Mouse (Mus musculus) brain, embryonic 14.5 days (tissue): Measurements from ENCODE around the gene Olfr463. TPM values are rescaled to one million over a fixed set of nuclear protein-coding genes. Genes with fewer than 3 reads are reported as not detected.

Experiments
- DNase-seq: peaks from one replicate; pipeline ENCODE4 v3.0.0-alpha.2; 2011; ENCODE audit warnings: low read depth
- CTCF ChIP-seq: fragments of 200-500 bp; IDR thresholded peaks from 2 replicates; pipeline ENCODE4 v1.5.1; 2012; ENCODE audit warnings: inconsistent platforms, mild to moderate bottlenecking, moderate library complexity, borderline replicate concordance; ENCODE audit not compliant: insufficient read depth, insufficient read length; ENCODE audit errors: extremely low read depth
- POLR2A ChIP-seq: fragments of 200-500 bp; IDR thresholded peaks from 2 replicates; pipeline ENCODE4 v1.6.1; 2012; ENCODE audit warnings: mild to moderate bottlenecking, inconsistent platforms, borderline replicate concordance; ENCODE audit not compliant: poor library complexity, insufficient read depth, insufficient read length, severe bottlenecking; ENCODE audit errors: extremely low read depth
- polyA plus RNA-seq: library from polyadenylated mRNA; depleted of rRNA; stranded (reverse); fragments of >200 nt; gene quantifications from 2 replicates; pipeline ENCODE4 v1.2.3, GENCODE M21; 2012; rRNA removed

Olfr463 gene
- polyA plus RNA-seq, result 0.05 TPM in 1 of 2 replicates, not detected in the other

DNA sequence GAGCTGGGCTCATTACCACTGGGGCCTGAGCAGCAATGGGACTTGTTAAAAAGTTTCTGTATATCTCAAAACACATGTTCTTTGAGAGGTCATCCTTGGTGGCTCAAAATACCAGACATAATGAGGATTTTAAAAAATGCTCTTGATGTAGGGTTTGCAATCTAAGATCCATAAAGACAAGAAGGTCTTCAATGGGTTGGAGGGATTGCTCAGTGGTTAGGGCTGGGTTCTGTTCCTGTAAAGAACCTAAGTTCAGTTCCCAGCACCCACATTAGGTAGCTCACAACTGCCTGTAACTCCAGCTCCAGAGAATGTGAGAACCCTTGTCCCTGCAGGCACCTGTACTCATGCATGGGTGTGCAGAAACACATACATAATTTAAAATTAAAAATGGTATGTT is at the start of gene Olfr463:
Gene Olfr463, minus strand, starts transcription at position 101 of the 400 bp plus-strand sequence.
- TF ChIP-seq CTCF (no peak), POLR2A (no peak)
- no peak for DNase-seq

DNA sequence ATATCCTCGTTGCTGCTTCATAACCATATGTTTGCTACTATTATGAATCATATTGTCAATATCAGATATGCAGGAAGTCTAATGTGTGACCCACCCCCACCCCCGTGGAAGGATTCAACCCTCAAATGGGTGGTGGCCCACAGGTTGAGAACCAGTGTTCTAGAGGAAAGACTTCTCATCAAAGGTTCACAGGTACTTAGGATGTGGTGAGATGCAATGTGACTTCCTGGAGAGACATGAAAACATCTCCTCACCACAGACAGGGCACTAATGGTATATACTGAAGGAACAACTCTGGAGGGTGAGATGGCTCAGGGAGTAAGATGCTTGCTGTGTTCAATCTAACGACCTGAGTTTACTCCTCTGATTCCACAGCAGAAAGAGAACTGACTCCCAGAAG is 38.3 kb upstream of the Olfr463 start:
- TF ChIP-seq POLR2A (no peak), CTCF (no peak)
- no peak for DNase-seq

DNA sequence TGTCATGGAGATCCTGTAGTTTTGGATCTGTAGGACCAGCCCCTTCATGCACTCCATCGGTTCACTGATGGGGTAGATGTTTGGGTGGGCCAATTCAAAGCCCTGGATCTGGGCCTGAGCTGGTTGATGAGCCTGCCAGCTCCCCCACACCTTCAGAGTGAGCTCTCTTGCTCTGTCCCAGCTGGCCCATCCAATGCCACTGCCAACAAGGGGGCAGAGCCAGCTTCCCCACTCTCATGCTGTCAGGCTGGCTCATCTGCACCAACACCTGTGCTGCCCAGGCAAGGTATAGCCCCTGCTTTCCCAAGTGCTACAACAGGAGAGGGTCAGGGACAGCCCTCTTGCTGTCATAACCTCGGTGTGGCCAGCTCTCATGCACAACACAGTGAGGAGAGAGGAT is 36.5 kb upstream of the Olfr463 start:
- no peak for TF ChIP-seq CTCF
- TF ChIP-seq POLR2A, result no peak
- no peak for DNase-seq

DNA sequence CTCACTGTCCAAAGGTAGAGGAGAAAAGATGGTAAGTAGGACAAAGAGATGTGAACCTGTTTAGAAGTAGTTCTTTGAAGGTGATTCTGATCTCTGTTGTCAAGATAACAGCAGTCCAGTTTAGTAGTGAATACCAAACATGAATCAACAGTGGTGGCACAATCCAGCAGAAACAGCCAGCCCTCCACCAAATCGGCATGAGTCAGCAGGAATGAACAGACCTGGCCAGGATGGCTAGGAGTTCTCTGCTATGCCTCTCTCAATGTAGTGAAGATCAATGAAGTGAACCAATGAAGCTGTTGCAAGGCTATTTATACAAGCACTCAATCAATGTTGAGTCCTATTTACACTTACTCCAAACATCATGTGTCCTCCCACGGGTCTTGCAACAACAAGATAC is 33.2 kb upstream of the Olfr463 start:
- TF ChIP-seq CTCF, result no peak
- no peak for TF ChIP-seq POLR2A
- DNase-seq, result no peak

DNA sequence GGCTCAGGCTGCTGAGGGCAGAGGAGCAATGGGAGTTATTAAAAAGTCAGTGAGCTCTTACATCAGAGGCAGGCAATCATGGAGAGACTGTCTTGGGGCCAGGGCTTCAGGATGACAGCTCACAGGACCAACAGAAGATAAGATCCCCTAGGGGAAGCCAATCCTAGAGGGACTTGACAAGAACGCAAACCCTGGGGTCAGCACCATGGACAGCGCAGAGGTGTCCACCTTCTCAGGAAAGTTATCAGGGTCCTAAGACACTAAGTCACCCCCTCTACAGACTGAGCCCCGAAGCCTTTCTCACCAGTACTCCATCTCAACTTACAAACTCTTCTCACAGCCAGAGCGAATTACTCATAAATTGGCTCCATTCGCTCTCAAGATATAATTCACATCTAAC is 23.8 kb upstream of the Olfr463 start, which contains the start of gene Olfr464:
Gene Olfr464, minus strand, starts transcription at position 2 of the 400 bp plus-strand sequence.
- DNase-seq, result peak; percentile 27
- no peak for TF ChIP-seq CTCF
- no peak for TF ChIP-seq POLR2A

DNA sequence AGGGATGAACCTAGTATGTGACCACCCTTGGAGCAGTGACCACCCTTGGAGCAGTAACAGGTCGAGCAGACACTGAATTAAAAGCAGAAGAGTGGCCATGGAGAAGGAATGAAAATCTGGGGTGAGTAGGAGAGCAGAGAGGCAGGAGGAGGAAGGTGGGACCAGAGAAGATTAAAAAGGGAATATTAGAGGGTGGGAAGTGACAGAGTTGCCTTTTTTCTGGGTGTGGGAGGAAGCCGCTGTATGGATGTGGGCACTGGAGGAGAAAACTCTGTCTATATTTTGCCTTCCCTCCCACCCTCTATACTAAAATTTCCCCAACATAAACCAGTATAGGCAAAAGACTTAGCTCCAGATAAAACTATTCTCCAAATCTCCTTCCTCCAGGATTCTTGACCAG is 23.1 kb upstream of the Olfr463 start:
- TF ChIP-seq POLR2A, result no peak
- TF ChIP-seq CTCF, result no peak
- no peak for DNase-seq

DNA sequence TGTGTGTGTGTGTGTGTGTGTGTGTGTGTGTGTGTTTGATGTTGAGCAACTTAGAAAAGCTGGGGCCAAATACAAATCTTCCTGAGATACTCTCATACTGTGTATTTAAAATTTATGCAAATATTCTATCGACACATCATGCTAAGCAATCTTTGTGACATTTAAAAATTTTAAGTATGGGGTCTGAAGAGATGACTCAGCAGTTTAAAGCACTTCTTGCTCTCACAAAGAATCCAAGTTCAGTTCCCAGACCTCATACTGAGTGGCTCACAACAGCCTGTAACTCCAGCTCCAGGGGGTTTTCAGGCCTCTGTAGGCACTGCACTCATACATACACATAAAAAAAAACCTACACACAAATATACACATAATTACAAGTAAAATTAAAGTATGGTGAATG is 18.8 kb upstream of the Olfr463 start:
- no peak for DNase-seq
- TF ChIP-seq CTCF (no peak), POLR2A (no peak)

DNA sequence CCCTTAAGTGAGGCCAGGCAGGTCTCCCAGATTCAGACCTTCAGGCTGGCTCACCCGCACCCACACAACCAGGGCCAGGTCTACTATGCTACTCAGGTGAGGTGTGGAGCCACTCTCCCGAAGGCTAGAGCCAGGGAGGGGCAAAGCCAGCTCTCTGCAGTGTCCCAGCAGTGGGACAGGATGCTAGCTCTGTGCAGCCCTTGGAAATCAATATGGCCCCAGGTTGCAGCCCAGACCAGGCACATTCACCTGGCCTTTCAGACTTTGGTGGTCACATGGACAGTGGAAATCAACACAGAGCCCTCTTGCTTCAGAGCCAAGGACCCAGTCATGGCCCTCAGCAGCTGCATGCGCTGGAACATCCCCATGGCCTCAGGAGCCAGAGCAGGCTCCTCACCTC is 7.1 kb upstream of the Olfr463 start:
- TF ChIP-seq CTCF (no peak), POLR2A (no peak)
- no peak for DNase-seq

DNA sequence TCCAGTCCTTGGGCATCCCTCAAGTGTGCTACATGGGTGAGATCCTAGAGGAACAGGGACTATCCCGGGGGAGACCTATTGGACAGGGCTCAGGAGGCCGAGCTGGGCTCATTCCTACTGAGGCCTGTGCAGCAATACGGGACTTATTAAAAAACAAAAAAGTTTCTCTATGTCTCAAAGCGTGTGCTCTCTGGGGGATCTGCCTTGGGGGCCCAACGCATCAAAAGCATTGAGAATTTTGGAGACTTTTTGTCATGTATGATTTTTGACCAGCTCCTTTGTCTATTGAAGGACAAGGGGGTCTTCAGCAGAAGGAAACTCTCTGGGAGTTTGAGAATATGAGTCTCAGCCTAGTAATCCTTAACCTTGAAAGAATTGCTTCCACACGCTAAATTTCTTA is 5.0 kb downstream of the Olfr463 start, which contains the start of gene Olfr462:
Gene Olfr462, minus strand, starts transcription at position 101 of the 400 bp plus-strand sequence.
- DNase-seq, result no peak
- TF ChIP-seq POLR2A (no peak), CTCF (no peak)

DNA sequence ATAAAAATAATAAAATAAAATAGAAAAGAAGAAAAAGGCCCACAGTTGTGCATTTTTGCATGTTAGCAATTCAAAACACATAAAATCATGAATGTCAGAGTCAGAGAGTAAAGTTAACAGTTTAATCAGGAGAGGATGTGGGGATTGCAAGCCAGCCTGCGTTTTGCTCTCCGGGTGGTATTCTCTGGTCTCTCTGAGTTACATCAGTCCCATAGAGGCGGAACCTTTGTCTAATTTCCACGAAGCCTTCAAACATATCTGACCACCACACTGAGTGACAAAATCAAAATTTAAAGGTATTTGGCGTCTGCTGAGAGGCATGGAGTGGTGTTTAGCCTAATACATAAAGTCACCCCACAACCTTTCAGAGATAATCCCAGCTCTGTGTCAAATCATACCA is 12.3 kb downstream of the Olfr463 start:
- no peak for TF ChIP-seq CTCF
- no peak for TF ChIP-seq POLR2A

DNA sequence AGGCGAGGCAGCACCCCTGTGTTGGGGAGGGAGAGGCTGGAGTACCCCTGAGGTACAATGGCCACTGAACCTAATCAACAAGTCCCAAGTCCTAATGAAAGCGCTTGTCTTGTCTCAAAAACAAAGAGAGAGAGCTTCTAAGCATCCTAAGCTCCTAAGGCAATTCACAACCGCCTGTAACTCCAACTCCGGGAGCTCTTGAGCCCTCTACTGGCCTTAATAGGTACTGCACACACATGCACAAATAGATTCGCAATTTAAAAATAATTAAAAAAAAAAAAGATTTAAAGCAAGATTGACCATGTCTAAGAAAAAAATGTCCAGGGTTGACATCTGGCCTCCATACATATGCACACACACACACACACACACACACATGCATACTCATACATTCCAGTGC is 13.7 kb downstream of the Olfr463 start:
- DNase-seq, result peak; percentile 42

More for the DNA sequence above, 12.3 kb downstream of the Olfr463 start:
- no peak for DNase-seq

DNA sequence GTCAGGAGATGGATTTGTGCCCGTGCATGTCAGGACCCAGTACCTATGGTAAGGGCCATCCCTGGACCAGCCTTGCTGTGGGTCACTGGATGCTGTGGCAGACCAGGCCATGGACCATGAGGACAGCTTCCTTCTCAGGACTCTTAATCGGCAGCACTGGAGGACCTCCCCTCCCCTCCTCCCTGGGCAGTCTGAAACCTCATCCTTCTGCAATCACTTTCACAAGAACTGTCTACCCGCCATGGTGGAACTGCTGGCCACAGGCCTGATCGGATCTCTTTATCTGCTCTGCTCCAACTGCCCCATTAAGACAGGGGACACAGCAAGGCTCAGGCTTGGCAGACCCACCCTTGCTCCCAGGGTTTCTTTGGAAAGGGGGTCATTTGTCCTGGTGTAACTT is 15.5 kb downstream of the Olfr463 start:
- TF ChIP-seq POLR2A, result no peak
- no peak for TF ChIP-seq CTCF
- DNase-seq, result no peak

More for the DNA sequence above, 13.7 kb downstream of the Olfr463 start:
- TF ChIP-seq CTCF (peak; percentile 60; the same call in 1 of the 2 replicates), POLR2A (no peak)

DNA sequence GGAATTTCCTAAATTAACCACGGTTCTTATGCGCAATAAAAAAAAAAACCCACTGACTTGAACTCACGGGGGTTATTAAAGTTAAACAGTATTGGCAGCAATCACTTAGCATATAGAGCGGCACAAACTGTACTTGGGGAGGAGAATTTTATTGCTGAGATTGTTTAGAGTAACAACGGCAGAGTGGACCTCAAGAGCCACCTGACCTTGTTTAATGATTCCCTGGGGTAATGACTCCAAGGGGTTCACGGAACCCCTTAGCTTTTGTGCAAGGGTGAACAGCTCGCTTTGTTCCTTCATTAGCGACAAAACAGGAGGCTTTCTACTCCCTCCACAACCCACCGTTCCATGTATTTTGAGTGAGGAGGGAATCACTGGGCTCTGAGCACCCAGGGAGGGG is 17.4 kb downstream of the Olfr463 start:
- no peak for TF ChIP-seq POLR2A
- TF ChIP-seq CTCF, result no peak
- no peak for DNase-seq

DNA sequence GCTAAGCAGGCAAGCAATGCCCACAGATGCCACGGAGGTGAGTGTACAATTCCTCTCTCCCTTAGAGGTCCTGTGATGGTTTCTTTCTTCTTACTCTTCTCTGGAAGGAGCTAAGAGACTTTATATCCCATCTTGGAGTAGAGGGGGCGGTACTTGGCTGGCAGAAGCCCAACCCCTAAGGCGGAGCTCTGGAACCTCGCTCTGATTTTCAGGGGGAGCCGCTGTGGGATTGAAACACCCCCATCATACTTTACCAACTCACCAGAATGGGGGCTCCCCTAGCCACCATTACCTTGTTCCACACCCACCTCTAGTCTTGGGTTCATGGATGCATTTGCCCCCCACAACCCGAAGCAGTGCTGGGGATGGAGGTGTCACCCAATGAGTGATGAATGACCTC is 21.8 kb downstream of the Olfr463 start, which contains the start of gene Epx:
Gene Epx, minus strand, starts transcription at position 101 of the 400 bp plus-strand sequence.
- TF ChIP-seq POLR2A (no peak), CTCF (no peak)
- no peak for DNase-seq
